Mouse (Mus musculus): ENCODE results near the gene Akap2.

Akap2 gene

GRCm38 (mm10) chr4:57703574-57704470, 13.6 kb upstream of the Akap2 start:
- no peak for DNase-seq (ENCODE audit: low read depth)

DNA sequence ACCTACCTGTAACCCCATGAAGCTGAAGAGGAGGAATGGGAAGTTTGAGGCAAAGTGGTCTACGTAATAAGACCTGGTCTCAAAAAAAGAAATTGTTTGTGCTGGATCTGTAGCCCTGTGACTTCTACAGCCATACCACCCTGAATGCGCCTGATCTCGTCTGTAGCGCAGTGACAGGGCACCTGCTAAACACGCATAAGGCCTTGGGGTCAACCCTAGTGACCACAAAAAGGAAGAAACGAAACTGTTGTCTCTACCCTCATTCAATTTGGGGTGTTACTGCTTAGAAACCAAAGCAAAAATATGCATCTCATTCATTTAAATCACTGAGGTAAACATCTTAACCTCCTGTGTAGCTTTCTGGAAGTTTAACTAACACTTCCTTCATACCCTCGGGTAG, 12.9 kb upstream of the Akap2 start:
- DNase-seq (ENCODE audit: low read depth), result no peak

DNA sequence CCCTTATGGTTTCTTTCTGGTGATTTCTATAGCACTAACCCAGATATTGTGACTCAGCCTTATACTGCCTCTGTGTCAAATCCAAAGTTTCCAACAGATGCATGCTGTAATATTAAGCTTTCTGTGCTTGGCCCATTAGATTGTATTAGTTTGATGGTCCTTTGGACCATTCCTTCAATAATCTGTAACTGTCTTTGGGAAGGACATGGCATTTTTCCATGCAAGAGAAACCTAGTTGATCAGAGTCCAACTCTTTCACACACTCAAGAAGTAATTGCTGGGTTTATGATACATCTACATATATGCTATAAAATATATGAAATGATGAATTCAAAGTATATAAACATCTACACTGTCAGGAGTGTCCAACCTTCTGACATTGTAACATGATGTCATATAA, 1.6 kb upstream of the Akap2 start:
- no peak for DNase-seq (ENCODE audit: low read depth)

GRCm38 (mm10) chr4:57716735-57717134, 722 bp upstream of the Akap2 start:
- no peak for DNase-seq (ENCODE audit: low read depth)

DNA sequence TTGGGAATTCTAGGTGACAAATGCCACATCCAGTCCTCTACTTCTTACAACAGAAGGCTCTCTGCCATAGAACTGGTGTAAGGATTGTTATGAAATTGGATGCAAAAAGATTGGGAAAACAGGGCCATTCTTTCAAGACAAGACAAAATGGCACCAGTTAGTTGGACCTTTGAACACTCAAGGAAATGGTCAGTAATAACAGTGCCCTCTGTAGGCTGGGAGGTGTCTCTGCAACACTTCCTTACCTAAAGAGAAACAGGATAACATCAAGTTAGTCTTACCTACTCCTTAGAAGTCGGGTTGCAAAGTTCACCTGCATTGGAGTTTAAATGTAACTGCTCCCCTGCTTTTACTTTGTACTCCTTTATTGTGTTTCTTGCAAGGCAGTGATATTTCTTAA, 1.9 kb downstream of the Akap2 start:
- DNase-seq (ENCODE audit: low read depth), result no peak

DNA sequence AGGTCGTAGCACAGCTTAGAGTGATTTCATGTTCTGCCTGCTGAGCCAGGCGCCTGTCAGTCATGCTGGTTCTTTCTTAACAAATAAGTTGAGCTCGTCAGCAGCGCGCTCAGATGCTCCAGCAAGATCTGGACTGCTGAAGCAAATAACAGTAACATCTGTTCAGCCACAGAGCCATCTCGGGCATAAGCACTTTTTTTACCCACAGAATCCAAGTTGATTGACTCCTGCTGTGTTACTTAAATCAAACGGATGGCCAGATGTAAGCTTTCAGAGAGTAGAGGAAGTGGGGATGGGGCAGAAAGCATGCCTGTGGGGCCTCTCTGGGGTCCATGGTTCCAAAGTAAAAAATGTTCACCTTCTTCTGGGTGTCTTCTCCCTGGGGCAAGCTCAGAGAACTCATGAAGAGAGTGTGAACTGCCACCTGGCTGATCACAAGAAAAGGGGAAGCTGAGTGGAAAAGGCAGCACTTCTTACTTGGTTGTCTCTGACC, 3.5 kb downstream of the Akap2 start:
- peak; percentile 65 for DNase-seq (ENCODE audit: low read depth)

- DNase-seq (ENCODE audit: low read depth), result no peak
Measured at GRCm38 (mm10) chr4:57722296-57722695, 4.8 kb downstream of the Akap2 start.

DNA sequence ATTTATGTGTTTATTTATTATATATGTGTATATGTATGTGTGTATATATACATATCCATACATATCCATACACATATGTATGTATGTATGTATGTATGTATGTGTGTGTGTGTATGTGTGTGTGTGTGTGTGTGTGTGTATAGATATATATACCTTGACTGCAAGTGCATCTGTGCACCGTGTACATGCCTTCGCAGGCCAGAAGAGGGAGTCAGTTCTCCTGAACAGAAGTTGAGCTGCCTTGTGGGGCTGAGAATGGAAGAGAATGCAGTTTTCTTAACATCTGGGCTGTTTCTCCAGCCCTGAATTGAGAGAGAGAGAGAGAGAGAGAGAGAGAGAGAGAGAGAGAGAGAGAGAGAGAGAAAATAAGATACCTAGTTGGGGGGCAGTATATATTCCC, 6.2 kb downstream of the Akap2 start:
- DNase-seq (ENCODE audit: low read depth), result no peak

GRCm38 (mm10) chr4:57725569-57725968, 8.1 kb downstream of the Akap2 start:
- peak; percentile 47 for DNase-seq (ENCODE audit: low read depth)

DNA sequence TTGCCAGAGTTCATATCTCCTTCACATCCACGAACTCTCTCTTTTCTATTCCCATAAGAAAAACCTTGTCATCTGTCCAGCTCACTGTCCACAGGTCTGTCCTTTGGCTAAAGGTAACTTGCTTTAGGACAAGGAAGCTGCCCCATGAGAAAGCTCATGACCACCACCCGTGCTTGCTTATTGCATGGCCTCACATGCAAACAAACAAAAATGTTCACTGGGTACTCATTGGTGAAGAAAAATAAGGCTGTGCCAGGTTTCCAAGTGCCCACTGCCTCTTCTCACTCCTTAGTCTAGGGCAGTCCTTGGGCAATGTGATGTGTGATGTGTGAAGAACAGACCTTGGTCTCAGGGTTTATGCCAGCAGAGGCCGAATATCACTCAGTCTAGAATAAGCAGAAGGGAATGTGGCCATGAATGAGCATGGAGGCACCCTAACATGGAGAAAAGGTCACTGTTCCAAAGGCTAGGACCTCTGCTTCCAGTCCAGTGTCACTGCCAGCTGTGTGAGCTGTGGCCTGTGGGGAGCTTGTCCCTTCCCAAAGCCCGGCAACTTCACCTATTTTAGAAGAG, 11.2 kb downstream of the Akap2 start:
- DNase-seq (ENCODE audit: low read depth), result no peak

GRCm38 (mm10) chr4:57730047-57730446, 12.6 kb downstream of the Akap2 start:
- DNase-seq (ENCODE audit: low read depth), result no peak

DNA sequence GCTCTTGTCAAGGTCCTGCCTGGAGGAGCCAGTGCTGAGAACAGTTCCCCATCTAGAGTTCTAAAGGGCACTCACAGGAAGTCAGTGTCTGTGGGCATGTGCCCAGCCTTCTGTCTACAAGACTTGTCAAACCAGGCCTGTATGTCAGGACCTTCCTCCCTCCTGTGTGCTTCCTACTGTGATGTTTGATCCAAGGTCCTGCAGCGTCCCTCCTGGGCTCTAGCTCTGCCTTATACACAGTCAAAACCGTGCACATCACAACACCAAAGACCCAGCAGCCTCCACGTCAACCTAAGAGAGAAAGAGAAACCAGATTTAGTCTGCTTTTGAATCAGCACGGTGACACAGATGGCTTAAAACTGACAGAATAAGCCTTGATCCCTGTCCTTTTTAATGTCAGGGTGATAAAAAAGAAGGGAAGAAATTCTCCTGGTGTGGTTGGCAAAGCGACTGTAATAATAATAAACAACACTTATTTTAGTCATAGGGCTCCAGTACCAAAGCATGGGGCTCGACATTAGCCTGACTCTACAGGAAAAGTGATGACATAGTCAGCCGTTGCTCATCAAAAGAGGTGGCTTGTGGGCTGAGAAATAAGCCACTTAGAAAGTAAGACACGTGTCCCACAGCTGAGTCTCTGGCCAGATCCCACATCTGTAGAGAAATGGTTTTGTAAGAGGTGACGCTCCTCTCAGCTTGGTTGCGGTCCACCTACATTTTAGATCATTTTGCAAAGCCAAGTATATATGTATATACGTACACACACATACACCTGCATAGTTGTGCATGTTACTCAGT, 13.5 kb downstream of the Akap2 start:
- peak; percentile 58 for DNase-seq (ENCODE audit: low read depth)

DNA sequence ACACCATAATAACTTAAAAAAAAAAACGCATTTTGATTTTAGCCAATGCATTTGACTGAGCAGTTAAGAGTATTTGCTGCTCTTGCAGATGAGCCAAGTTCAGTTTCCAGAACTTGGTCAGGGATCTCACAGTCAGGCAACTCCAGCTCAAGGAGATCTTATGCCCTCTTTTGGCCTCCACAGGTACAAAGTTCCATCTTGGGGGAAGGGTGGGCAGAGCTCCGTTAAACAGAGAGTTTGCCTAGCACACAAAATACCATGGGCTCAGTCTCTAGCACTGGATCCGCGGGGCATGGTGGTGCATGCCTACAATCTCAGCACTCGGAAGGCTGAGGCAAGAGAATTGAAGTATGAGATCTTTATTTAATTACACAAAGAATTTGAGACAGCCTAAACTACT, 14.9 kb downstream of the Akap2 start:
- no peak for DNase-seq (ENCODE audit: low read depth)

DNA sequence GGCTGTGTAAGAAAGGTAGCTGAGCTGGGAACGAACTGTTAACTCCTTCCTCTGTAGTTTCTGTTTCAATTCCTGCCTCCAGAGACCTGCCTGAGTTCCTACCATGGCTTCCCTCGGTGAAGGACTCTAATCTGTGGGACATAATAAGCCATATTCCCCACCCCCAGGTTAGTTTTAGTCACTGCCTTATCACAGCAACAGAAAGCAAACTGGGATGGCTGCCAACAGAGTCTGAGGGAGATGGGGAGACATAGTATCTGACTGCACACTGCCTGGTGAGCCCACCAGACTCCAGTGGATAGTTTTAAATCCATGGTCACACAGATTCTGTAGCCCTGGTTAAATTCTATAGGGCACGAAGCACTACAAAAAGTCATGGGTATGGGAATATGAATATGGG, 16.0 kb downstream of the Akap2 start:
- peak; percentile 65 for DNase-seq (ENCODE audit: low read depth)

GRCm38 (mm10) chr4:57735426-57735825, 18.0 kb downstream of the Akap2 start:
- peak; percentile 99 for DNase-seq (ENCODE audit: low read depth)

GRCm38 (mm10) chr4:57738856-57739552, 21.5 kb downstream of the Akap2 start:
- peak; percentile 78 for DNase-seq (ENCODE audit: low read depth)

GRCm38 (mm10) chr4:57743325-57743929, 26.0 kb downstream of the Akap2 start:
- DNase-seq (ENCODE audit: low read depth), result no peak

DNA sequence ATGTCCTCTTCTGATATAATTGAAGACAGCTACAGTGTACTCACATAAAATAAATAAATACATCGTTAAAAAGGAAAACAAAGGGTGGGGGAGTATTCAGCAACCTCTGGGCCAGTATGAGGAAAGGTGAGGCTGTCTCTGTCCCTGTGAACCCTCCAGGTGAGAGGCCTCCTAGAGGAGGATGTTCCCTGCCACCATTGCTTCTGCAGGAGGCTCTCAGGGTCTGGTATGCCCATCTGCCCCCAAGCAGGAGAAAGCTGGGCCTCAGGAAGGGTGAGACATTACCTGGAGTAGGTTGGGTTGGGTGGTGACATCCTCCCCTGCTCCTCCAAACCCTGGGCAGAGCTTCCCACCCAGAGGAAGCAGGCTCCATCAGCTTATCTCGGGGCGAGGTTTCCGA, 33.2 kb downstream of the Akap2 start:
- no peak for DNase-seq (ENCODE audit: low read depth)

DNA sequence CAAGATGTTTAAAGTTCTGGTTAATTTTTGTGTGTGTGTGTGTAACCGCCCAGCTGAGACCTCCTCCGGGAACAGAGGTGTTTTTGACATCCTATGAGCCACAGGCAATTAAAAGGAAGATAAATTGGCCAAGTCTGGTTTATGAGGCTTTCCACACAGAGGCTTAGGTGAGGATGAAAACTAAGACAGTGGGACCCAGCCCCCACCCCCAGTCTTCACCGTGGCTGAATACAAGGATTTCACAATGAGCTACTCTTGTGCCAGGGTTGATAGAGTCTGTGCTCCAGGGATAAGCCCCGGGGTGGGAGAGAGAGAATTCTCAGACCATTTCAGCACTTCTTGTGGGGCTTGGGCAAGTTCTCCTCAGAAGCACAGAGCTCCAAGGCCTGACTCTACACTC, 33.6 kb downstream of the Akap2 start:
- DNase-seq (ENCODE audit: low read depth), result peak; percentile 57

DNA sequence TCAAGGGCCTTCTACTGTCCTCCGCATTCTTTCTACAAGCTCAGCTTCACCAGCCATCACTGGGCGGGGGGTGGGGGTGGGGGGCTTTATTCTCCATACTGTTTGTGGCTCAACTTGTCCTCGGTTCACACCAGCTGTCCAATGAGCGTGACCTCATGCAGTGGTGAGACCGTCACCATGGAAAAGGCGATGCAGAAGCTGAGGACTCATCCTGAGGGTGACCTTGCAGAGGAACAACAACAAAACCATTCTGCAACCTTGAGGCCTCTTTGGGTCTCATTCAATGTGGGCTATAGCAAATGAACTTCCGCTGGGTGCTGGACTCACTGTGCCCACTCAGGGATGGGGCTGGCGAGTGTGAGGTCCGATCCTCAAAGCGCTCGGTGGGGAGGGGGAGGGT, 34.1 kb downstream of the Akap2 start:
- DNase-seq (ENCODE audit: low read depth), result no peak

DNA sequence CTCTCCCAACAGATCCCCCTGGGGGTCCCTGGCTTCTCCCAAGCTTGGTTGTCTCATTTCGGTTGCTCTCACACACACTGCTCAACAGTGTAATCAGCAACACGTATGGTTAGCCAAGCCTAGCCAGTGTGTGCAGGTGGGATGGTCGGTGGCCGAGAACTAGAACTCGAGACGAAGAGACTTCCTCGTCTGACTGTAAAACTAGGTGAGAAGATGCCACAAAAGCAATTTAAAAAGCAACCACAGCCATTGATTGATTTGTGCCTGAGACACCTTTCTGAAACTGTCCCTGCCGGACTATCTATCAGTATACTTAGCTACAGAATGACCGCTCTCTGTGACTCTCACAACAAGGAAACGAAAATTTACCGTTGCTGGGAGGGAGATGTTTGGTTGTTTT, 37.6 kb downstream of the Akap2 start:
- no peak for DNase-seq (ENCODE audit: low read depth)

DNA sequence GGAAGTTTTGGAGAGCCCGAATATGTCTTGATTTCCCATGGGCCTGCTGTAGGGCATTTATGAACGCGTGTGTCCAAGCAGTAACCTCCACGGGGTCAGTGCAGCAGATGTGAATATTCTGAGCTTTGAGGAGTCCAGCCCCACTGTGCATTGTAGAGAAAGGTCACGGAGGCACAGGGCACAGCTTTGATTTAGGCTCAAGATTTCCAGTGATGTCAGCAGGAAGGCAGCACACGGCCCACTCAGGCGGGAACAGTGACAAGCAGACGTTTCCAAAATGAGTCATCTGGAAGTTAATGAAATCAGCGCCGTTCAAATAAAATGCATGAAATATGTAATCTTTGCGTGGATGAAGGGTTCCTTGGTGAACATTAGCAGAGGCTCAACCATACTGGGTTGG, 40.5 kb downstream of the Akap2 start:
- DNase-seq (ENCODE audit: low read depth), result peak; percentile 68

Measured in NIH3T3 (cell line).